Mouse (Mus musculus) lung, adult 2 months (tissue): ENCODE measurements at regions not wholly inside any gene's neighbourhood (a gene's known extent, or its start where the extent isn't known, plus 50 kb on each side); places are given as distances from the start of the nearest gene placed in this dataset.

Source experiments
- DNase-seq: peaks from one replicate; pipeline ENCODE4 v3.0.0; 2022
- H3K4me1 ChIP-seq: fragments of 200-500 bp; 2 replicates; pipeline ENCODE4 v1.6.1; 2011; ENCODE audit warnings: low read length; ENCODE audit not compliant: control insufficient read depth, insufficient read depth
- H3K4me3 ChIP-seq: fragments of 200-500 bp; replicated peaks from 2 replicates; pipeline ENCODE3; 2011; ENCODE audit warnings: low read depth, mild to moderate bottlenecking, control low read depth, low read length; ENCODE audit errors: extremely low read depth
- CTCF ChIP-seq: fragments of 200-500 bp; IDR thresholded peaks from 2 replicates; pipeline ENCODE4 v1.5.1; 2011; ENCODE audit warnings: mild to moderate bottlenecking, low read length, control low read depth; ENCODE audit not compliant: insufficient read depth
- POLR2A ChIP-seq: fragments of 200-500 bp; IDR thresholded peaks from 2 replicates; pipeline ENCODE4 v1.6.1; 2011; ENCODE audit warnings: low read depth, mild to moderate bottlenecking, control low read depth, low read length, borderline replicate concordance; ENCODE audit errors: extremely low read depth
- WGBS: fragments of 180-500 bp; shearing (Covaris S2); methylation state at CpG from one replicate; pipeline ENCODE4 v1.1.7; 2018; 5-methylcytosine and 5-hydroxymethylcytosine counted together

- WGBS: 92% methylated on average over 1 of the region's 1 CpGs
- no peak for TF ChIP-seq CTCF
- TF ChIP-seq POLR2A: no peak
- peaks cover 2% of the 10 kb centered on the region; the same call in 1 of the 2 replicates for H3K4me1 ChIP-seq
- H3K4me3 ChIP-seq: no peak overlapping the region
- DNase-seq: no peak
Observed at GRCm38 (mm10) chr4:56621356-56621755, 118.5 kb upstream of the Gm26657 start.

- Histone ChIP-seq H3K4me3 (no peak overlapping the region), H3K4me1 (peaks cover 2% of the 10 kb centered on the region; the same call in 1 of the 2 replicates)
- no peak for TF ChIP-seq CTCF
- TF ChIP-seq POLR2A: no peak
- 85% methylated on average over 7 of the region's 7 CpGs for WGBS
- DNase-seq: no peak
Observed at GRCm38 (mm10) chr4:56620628-56621027, 119.2 kb upstream of the Gm26657 start.

- DNase-seq: no peak
- H3K4me3 ChIP-seq: no peak overlapping the region
- no peak for TF ChIP-seq POLR2A
- no peak for TF ChIP-seq CTCF
- H3K4me1 ChIP-seq: peaks cover 2% of the 10 kb centered on the region; the same call in 1 of the 2 replicates
Observed at GRCm38 (mm10) chr4:56619803-56620202, 120.1 kb upstream of the Gm26657 start.

- Histone ChIP-seq H3K4me3 (peak overlapping the region; percentile 13), H3K4me1 (peaks cover 2% of the 10 kb centered on the region; the same call in 1 of the 2 replicates)
- 42% methylated on average over 3 of the region's 3 CpGs for WGBS
- no peak for TF ChIP-seq CTCF
- TF ChIP-seq POLR2A: no peak
- DNase-seq: no peak
Observed at GRCm38 (mm10) chr4:56619054-56619453, 120.8 kb upstream of the Gm26657 start.

GRCm38 (mm10) chr4:56618433-56618832, 121.4 kb upstream of the Gm26657 start:
- 84% methylated on average over 5 of the region's 5 CpGs for WGBS
- peaks cover 2% of the 10 kb centered on the region; the same call in 1 of the 2 replicates for H3K4me1 ChIP-seq
- TF ChIP-seq POLR2A (no peak), CTCF (no peak)

GRCm38 (mm10) chr4:56617661-56618360, 122.1 kb upstream of the Gm26657 start:
- no peak for DNase-seq
- 76% methylated on average over 10 of the region's 10 CpGs for WGBS

More at GRCm38 (mm10) chr4:56618433-56618832, 121.4 kb upstream of the Gm26657 start:
- no peak overlapping the region for H3K4me3 ChIP-seq
- DNase-seq: no peak

GRCm38 (mm10) chr4:56612325-56612724, 127.5 kb upstream of the Gm26657 start:
- TF ChIP-seq POLR2A: no peak
- TF ChIP-seq CTCF: no peak
- no peak for DNase-seq
- 45% methylated on average over 4 of the region's 4 CpGs for WGBS

More at GRCm38 (mm10) chr4:56617661-56618360, 122.1 kb upstream of the Gm26657 start:
- no peak for TF ChIP-seq POLR2A
- TF ChIP-seq CTCF: no peak
- Histone ChIP-seq H3K4me1 (peaks cover 2% of the 10 kb centered on the region; the same call in 1 of the 2 replicates), H3K4me3 (no peak overlapping the region)

GRCm38 (mm10) chr4:56611751-56612150, 128.1 kb upstream of the Gm26657 start:
- 43% methylated on average over 4 of the region's 4 CpGs for WGBS
- TF ChIP-seq POLR2A (no peak), CTCF (no peak)
- Histone ChIP-seq H3K4me3 (no peak overlapping the region), H3K4me1 (no peaks in the 10 kb centered on the region)
- DNase-seq: no peak

More at GRCm38 (mm10) chr4:56612325-56612724, 127.5 kb upstream of the Gm26657 start:
- Histone ChIP-seq H3K4me3 (no peak overlapping the region), H3K4me1 (no peaks in the 10 kb centered on the region)

- H3K4me3 ChIP-seq: no peak overlapping the region
- H3K4me1 ChIP-seq: no peaks in the 10 kb centered on the region
- WGBS: 80% methylated on average over 6 of the region's 6 CpGs
- DNase-seq: no peak
- TF ChIP-seq CTCF (no peak), POLR2A (no peak)
Observed at GRCm38 (mm10) chr4:56610273-56610672, 129.6 kb upstream of the Gm26657 start.

GRCm38 (mm10) chr4:56608701-56609100, 131.2 kb upstream of the Gm26657 start:
- Histone ChIP-seq H3K4me3 (no peak overlapping the region), H3K4me1 (no peaks in the 10 kb centered on the region)
- TF ChIP-seq CTCF: no peak
- no peak for TF ChIP-seq POLR2A
- 70% methylated on average over 4 of the region's 4 CpGs for WGBS
- no peak for DNase-seq

- TF ChIP-seq POLR2A: no peak
- TF ChIP-seq CTCF: no peak
- 66% methylated on average over 2 of the region's 2 CpGs for WGBS
- Histone ChIP-seq H3K4me3 (no peak overlapping the region), H3K4me1 (no peaks in the 10 kb centered on the region)
- no peak for DNase-seq
Observed at GRCm38 (mm10) chr4:56598398-56598797, 141.5 kb upstream of the Gm26657 start.
